Mouse (Mus musculus): ENCODE data around the gene Pla2g4d.

GRCm38 (mm10) chr2:120284094-120284493 is 4.9 kb downstream of the Pla2g4d start:
- no peak for TF ChIP-seq CTCF (IDR thresholded peaks at IDR 0.05; ENCODE audit: low read depth, low read length)
- no peak for TF ChIP-seq TAL1 (conservative IDR thresholded peaks at IDR 0.05; ENCODE audit: low read depth, low read length)
